Mouse (Mus musculus): Measurements from ENCODE around the gene Parp3. TPM values are rescaled to one million over a fixed set of nuclear protein-coding genes. Genes with fewer than 3 reads are reported as not detected.

The Parp3 gene
- polyA plus RNA-seq, 1 experiment from 2014 or later, result 0.75 TPM

- H3K9me3 ChIP-seq (replicated peaks), result no peaks in the 10 kb centered on the region
- H3K27ac ChIP-seq, result no peak overlapping the region
- 0 out of 2 replicates have a peak, but pooled peaks have one; percentile 10 for ATAC-seq (ENCODE audit: low read depth)
- peaks cover 54% of the 10 kb centered on the region for H3K27me3 ChIP-seq
- peaks cover 20% of the 10 kb centered on the region for H3K4me1 ChIP-seq (replicated peaks)
- 13% methylated on average over 18 of the region's 18 CpGs for WGBS (ENCODE audit: insufficient replicate concordance)
- no peaks in the 10 kb centered on the region for H3K36me3 ChIP-seq
- peak overlapping the region; percentile 24; the same call in 1 of the 2 replicates for H3K4me2 ChIP-seq
- H3K9ac ChIP-seq, result no peak overlapping the region
- no peak overlapping the region for H3K4me3 ChIP-seq (replicated peaks)
- no peak for DNase-seq
Observed at GRCm38 (mm10) chr9:106421033-106421864, 55.5 kb downstream of the Parp3 start.

DNA sequence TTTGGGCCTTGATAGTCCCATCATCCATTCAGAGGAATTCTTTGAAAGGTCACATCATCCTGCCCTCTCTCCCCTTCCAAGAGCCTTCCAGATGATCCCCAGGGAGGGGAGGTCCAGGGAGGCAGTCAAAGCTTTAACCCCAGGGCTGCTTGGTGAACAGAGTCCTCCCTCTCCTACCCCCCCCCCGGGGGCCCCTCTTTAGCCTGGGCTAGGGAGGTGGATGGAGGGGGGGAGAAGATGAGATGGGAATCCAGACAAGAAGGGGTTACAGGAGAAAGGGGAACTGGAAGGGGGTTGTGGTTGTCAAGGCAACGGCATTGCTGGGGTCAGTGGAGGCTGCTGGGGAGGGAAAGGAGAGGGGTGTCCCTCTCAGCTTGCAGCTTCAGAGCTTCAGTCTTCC lies 56.1 kb downstream of the Parp3 start:
- Histone ChIP-seq H3K27ac (no peak overlapping the region), H3K9me3 (replicated peaks) (no peaks in the 10 kb centered on the region), H3K4me1 (replicated peaks) (peaks cover 20% of the 10 kb centered on the region), H3K27me3 (peaks cover 56% of the 10 kb centered on the region), H3K4me3 (replicated peaks) (no peak overlapping the region), H3K4me2 (no peak overlapping the region), H3K9ac (no peak overlapping the region), H3K36me3 (no peaks in the 10 kb centered on the region)
- ATAC-seq (ENCODE audit: low read depth) (no peak), DNase-seq (no peak)
- WGBS (ENCODE audit: insufficient replicate concordance), result 4% methylated on average over 2 of the region's 2 CpGs

Other genes starting within 250 kb of the Parp3 start
- gene Alas1, start 228.3 kb downstream of the Parp3 start, polyA plus RNA-seq (2015; fragmentation: Nextera tagmentation; extraction: Ambion mirVana), result 37.7 and 43.7 TPM in 2 replicates
- gene Poc1a, start 195.9 kb downstream of the Parp3 start, polyA plus RNA-seq (2015; fragmentation: Nextera tagmentation; extraction: Ambion mirVana), result 27.4 and 27.8 TPM in 2 replicates
- 3.8 and 4.1 TPM in 2 replicates for gene Dusp7, start 108.3 kb downstream of the Parp3 start, polyA plus RNA-seq (2015; fragmentation: Nextera tagmentation; extraction: Ambion mirVana)
- gene Rpl29, start 47.5 kb downstream of the Parp3 start, polyA plus RNA-seq (2015; fragmentation: Nextera tagmentation; extraction: Ambion mirVana), result 772 and 835 TPM in 2 replicates
- 31.2 and 32.2 TPM in 2 replicates for gene Acy1, start 38.6 kb downstream of the Parp3 start, polyA plus RNA-seq (2015; fragmentation: Nextera tagmentation; extraction: Ambion mirVana)
- 16.7 and 18.2 TPM in 2 replicates for gene Abhd14b, start 29.5 kb downstream of the Parp3 start, polyA plus RNA-seq (2015; fragmentation: Nextera tagmentation; extraction: Ambion mirVana)
- gene Abhd14a, start 29.3 kb downstream of the Parp3 start, polyA plus RNA-seq (2015; fragmentation: Nextera tagmentation; extraction: Ambion mirVana), result 24.4 and 26.3 TPM in 2 replicates
- gene Pcbp4, start 23.7 kb downstream of the Parp3 start, polyA plus RNA-seq (2015; fragmentation: Nextera tagmentation; extraction: Ambion mirVana), result 12.7 and 13.2 TPM in 2 replicates
- 0.09 TPM in 1 of 2 replicates, not detected in the other for gene Gpr62, start 11.0 kb downstream of the Parp3 start, polyA plus RNA-seq (2015; fragmentation: Nextera tagmentation; extraction: Ambion mirVana)
- 44.2 and 47.6 TPM in 2 replicates for gene Rrp9, start 986 bp downstream of the Parp3 start, polyA plus RNA-seq (2015; fragmentation: Nextera tagmentation; extraction: Ambion mirVana)
- not detected in 2 replicates for gene Iqcf1, start 23.0 kb upstream of the Parp3 start, polyA plus RNA-seq (2015; fragmentation: Nextera tagmentation; extraction: Ambion mirVana)
- not detected in 2 replicates for gene Iqcf5, start 37.6 kb upstream of the Parp3 start, polyA plus RNA-seq (2015; fragmentation: Nextera tagmentation; extraction: Ambion mirVana)
- gene Iqcf3, start 84.7 kb upstream of the Parp3 start, polyA plus RNA-seq (2015; fragmentation: Nextera tagmentation; extraction: Ambion mirVana), result not detected in 2 replicates
- not detected in 2 replicates for gene Iqcf4, start 94.0 kb upstream of the Parp3 start, polyA plus RNA-seq (2015; fragmentation: Nextera tagmentation; extraction: Ambion mirVana)
- not detected in 2 replicates for gene Iqcf6, start 149.6 kb upstream of the Parp3 start, polyA plus RNA-seq (2015; fragmentation: Nextera tagmentation; extraction: Ambion mirVana)
- gene Grm2, start 179.1 kb upstream of the Parp3 start, polyA plus RNA-seq (2015; fragmentation: Nextera tagmentation; extraction: Ambion mirVana), result not detected in 2 replicates
- gene Tex264, start 209.0 kb upstream of the Parp3 start, polyA plus RNA-seq (2015; fragmentation: Nextera tagmentation; extraction: Ambion mirVana), result 14.1 and 16.3 TPM in 2 replicates

All from liver, embryonic 13.5 days (tissue).